Mouse (Mus musculus) ES-E14 (cell line): ENCODE data around the gene Fxyd5. TPM values are rescaled to one million over a fixed set of nuclear protein-coding genes. Genes with fewer than 3 reads are reported as not detected.

Experiments used
- DNase-seq: peaks from one replicate; pipeline ENCODE4 v3.0.0-alpha.2; 2013; ENCODE audit warnings: low read depth, low spot score
- H3K27ac ChIP-seq: 2 replicates; pipeline ENCODE4 v1.5.1; 2012; ENCODE audit warnings: low read depth, mild to moderate bottlenecking, low read length, moderate library complexity, mixed read lengths; ENCODE audit not compliant: poor library complexity, insufficient read depth, severe bottlenecking
- H3K36me3 ChIP-seq: 2 replicates; pipeline ENCODE4 v1.6.1; 2012; ENCODE audit warnings: mild to moderate bottlenecking, low read length, moderate library complexity, mixed read lengths; ENCODE audit not compliant: control insufficient read depth, poor library complexity, insufficient read depth, severe bottlenecking
- H3K4me1 ChIP-seq, 2 experiments: fragments of 150-350 bp in 1 of 2; sonication (generic) in 1 of 2; 2 replicates each; pipeline ENCODE4 v1.6.1; 2012; ENCODE audit warnings: low read length in 2 of 2, mild to moderate bottlenecking in 1 of 2, mixed read lengths in 1 of 2; ENCODE audit not compliant: control insufficient read depth in 2 of 2, insufficient read depth in 2 of 2, poor library complexity in 1 of 2
- H3K4me3 ChIP-seq, 2 experiments: fragments of 150-350 bp in 1 of 2; sonication (generic) in 1 of 2; 2 replicates each; pipeline ENCODE4 v1.5.1; 2012; ENCODE audit warnings: low read length in 2 of 2, low read depth in 1 of 2, mild to moderate bottlenecking in 1 of 2, mixed read lengths in 1 of 2; ENCODE audit not compliant: insufficient read depth in 1 of 2, poor library complexity in 1 of 2, severe bottlenecking in 1 of 2
- H3K9ac ChIP-seq: 2 replicates; pipeline ENCODE4 v1.6.1; 2012; ENCODE audit warnings: low read depth, mild to moderate bottlenecking, low read length, mixed read lengths; ENCODE audit not compliant: poor library complexity, insufficient read depth, severe bottlenecking
- H3K9me3 ChIP-seq: fragments of 150-350 bp; sonication (generic); 2 replicates; pipeline ENCODE4 v1.6.1; 2012; ENCODE audit warnings: low read depth, mild to moderate bottlenecking, low read length; ENCODE audit not compliant: control insufficient read depth, insufficient read depth
- CHD2 ChIP-seq: IDR thresholded peaks from 2 replicates; pipeline ENCODE4 v1.6.1; 2014; ENCODE audit warnings: mild to moderate bottlenecking, low read depth, low read length, inconsistent platforms
- HCFC1 ChIP-seq: IDR thresholded peaks from 2 replicates; pipeline ENCODE4 v1.6.1; 2012; ENCODE audit warnings: low read length, inconsistent platforms, borderline replicate concordance; ENCODE audit not compliant: insufficient read depth
- MAFK ChIP-seq: IDR thresholded peaks from 2 replicates; pipeline ENCODE4 v1.6.1; 2014; ENCODE audit warnings: mild to moderate bottlenecking, low read depth, low read length, inconsistent platforms; ENCODE audit not compliant: insufficient read depth
- ZC3H11A ChIP-seq: IDR thresholded peaks from 2 replicates; pipeline ENCODE4 v1.6.1; 2012; ENCODE audit warnings: low read depth, mild to moderate bottlenecking, inconsistent platforms, low read length, borderline replicate concordance
- ZNF384 ChIP-seq: IDR thresholded peaks from 2 replicates; pipeline ENCODE4 v1.6.1; 2012; ENCODE audit warnings: low read depth, low read length, inconsistent platforms
- in situ Hi-C, 2 experiments: fragments of 600-800 bp; cut with MboI; formaldehyde crosslinking; loops; one replicate each; pipeline ENCODE4 v1.15.1; 2025; ENCODE audit warnings: low sequenced_read_pairs in 2 of 2, inconsistent platforms in 1 of 2; ENCODE audit not compliant: unreplicated experiment in 2 of 2
- total RNA-seq: library from RNA; depleted of rRNA; stranded (reverse); fragments of 300-350 nt; gene quantifications from 2 replicates; pipeline ENCODE4 v1.2.3, GENCODE M21; 2012

Gene Fxyd5
- total RNA-seq, 1 experiment = 16.0 TPM

DNA sequence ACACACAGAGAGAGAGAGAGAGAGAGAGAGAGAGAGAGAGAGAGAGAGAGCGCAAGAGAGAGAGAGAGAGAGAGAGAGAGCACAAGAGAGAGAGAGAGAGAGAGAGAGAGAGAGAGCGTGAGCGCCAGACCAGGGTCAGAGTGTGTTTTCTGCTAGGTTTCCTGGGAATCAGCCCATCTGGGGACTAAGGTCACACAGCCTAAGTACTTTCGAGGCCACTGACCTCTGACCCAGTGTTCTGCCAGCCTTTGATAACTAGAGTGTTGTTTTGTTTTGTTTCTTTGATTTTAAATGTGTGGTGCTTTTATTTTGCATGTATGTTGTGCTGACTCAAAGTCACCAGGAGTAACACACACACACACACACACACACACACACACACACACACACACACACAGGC, 13.6 kb upstream of the Fxyd5 start:
- DNase-seq = no peak
- in situ Hi-C loops = no loop called here
- Histone ChIP-seq H3K36me3 (no peaks in the 10 kb centered on the region), H3K9me3 (no peaks in the 10 kb centered on the region), H3K9ac (no peak overlapping the region), H3K27ac (no peak overlapping the region), H3K4me1 (peaks cover 0 to 9% of the 10 kb centered on the region in 2 experiments; a peak in 2 of 4 replicates), H3K4me3 (no peak overlapping the region)
- TF ChIP-seq ZNF384 (no peak), ZC3H11A (no peak), MAFK (no peak), HCFC1 (no peak), CHD2 (no peak)

DNA sequence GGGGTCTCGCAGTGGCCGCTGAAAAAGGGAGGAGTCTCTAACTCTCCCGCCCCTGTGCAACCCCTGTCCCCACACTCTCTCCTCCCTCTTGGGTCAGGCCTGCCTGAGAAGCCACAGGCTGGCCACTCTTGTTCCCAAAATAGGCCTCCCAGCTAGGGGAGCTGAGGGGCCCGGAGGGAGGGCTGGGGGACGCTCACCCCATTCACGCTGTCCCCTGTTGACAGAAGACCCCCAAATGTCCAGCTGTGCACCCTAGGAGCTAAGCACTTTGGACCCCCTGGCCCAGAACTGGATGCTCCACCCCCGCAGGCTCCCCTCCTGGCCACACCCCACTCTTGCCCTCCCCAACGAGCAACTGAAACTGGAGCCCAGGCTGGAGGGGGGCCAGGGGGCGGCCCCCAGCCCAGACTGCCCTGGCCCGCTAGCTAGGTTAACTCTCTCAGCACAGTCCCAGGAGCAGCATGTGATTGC, 13.1 kb upstream of the Fxyd5 start:
- no peak for TF ChIP-seq HCFC1
- no peak for TF ChIP-seq ZNF384
- TF ChIP-seq CHD2 = no peak
- no peak for TF ChIP-seq MAFK
- no peak for TF ChIP-seq ZC3H11A
- in situ Hi-C loops = no loop called here
- Histone ChIP-seq H3K4me1 (peaks cover 0 to 9% of the 10 kb centered on the region in 2 experiments; a peak in 2 of 4 replicates), H3K4me3 (no peak overlapping the region), H3K9ac (no peak overlapping the region), H3K36me3 (no peaks in the 10 kb centered on the region), H3K9me3 (no peaks in the 10 kb centered on the region), H3K27ac (no peak overlapping the region)
- no peak for DNase-seq

DNA sequence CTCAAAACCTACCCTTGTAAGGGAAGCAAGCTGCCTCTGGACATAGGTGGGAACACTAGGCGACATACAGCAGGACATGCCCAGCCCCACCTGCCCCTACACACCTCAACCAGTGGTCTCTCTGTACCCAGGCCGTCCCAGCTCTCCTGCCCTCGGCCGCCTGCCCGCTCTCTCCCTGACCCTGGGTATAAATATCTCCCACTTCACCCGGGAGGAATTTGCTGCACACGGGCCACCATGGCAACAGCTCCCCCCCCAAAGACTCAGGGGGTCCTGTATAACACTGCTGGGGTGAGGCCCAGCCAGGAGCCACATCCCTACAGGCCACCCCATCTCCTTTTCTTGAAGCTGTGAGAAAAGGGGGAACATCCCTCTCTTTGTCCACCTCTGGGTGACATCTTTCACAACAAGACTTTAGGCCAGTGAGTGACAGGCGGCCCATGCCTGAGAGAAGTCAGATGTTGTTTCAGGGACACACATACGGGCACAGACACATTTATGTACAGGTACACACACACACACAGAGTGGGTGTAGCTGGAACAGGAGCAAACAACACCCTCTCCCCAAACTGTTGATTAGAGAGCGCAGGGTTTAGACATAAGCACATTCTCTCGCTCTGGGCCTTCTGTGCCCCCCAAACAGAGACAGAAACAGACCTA, 12.5 kb upstream of the Fxyd5 start:
- Histone ChIP-seq H3K4me1 (peaks cover 0 to 9% of the 10 kb centered on the region in 2 experiments; a peak in 2 of 4 replicates), H3K27ac (no peak overlapping the region), H3K9me3 (no peaks in the 10 kb centered on the region), H3K9ac (no peak overlapping the region), H3K36me3 (no peaks in the 10 kb centered on the region), H3K4me3 (no peak overlapping the region)
- in situ Hi-C loops = no loop called here
- TF ChIP-seq CHD2 = no peak
- no peak for TF ChIP-seq MAFK
- TF ChIP-seq ZC3H11A = no peak
- TF ChIP-seq HCFC1 = no peak
- TF ChIP-seq ZNF384 = no peak
- DNase-seq = no peak

DNA sequence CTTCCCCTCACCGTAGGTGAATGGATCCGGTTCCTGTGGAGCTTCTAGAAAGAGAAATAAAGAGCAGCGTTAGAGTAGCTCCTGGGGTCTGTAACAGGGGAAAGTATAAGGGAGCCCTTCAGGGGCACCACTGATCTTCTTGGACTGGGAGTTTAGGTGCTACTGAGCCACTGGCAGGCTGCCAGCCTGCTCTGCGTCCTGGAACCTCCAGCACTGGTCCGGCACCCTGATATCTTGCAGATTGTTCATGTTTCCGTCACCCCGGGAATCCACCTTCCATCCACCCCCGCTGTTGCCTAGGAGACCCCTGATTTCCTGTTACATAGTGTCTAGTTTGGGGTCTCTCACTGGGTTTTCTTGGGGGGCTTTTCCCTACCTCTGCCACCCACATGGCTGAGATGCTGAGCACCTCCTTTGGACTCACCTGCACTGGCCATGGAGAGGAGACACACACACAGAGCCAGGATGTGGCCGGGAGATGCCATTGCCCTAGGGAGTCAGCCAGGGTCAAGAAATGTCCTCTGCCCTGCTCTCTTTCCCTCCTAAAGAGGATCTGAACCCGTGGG, 11.7 kb upstream of the Fxyd5 start:
- in situ Hi-C loops = no loop called here
- Histone ChIP-seq H3K36me3 (no peaks in the 10 kb centered on the region), H3K27ac (no peak overlapping the region), H3K9me3 (no peaks in the 10 kb centered on the region), H3K4me3 (no peak overlapping the region), H3K4me1 (peaks cover 0 to 6% of the 10 kb centered on the region in 2 experiments; a peak in 1 of 4 replicates), H3K9ac (no peak overlapping the region)
- no peak for TF ChIP-seq HCFC1
- no peak for TF ChIP-seq ZNF384
- TF ChIP-seq CHD2 = no peak
- TF ChIP-seq ZC3H11A = no peak
- no peak for TF ChIP-seq MAFK
- no peak for DNase-seq
